Mouse (Mus musculus): Measurements from ENCODE around the gene Pxk.

The Pxk gene

GRCm38 (mm10) chr14:8158721-8159120 lies 60.7 kb downstream of the Pxk start:
- ChIA-PET CTCF (interaction anchor here in 2 of 4 experiments (0.7 to 1.6 kb wide), 3 partner anchors 35 to 194 kb away, joined by 4 to 6 read pairs (median 5); no protein-coding TSS in a partner anchor), POLR2A (interaction anchor here in 2 of 4 experiments (0.7 to 1.9 kb wide), 7 partner anchors 10 to 62 kb away, joined by 3 to 5 read pairs (median 4); no protein-coding TSS in a partner anchor)

GRCm38 (mm10) chr14:8159141-8159540 lies 61.1 kb downstream of the Pxk start:
- ChIA-PET POLR2A (interaction anchor here in 2 of 4 experiments (0.7 to 3.3 kb wide), 6 partner anchors 9 to 63 kb away, joined by 3 to 11 read pairs (median 4); partner anchors contain the start of gene Pdhb (in 1 of the 2)), CTCF (interaction anchor here in 1 of 4 experiments (0.7 to 1.7 kb wide), 3 partner anchors 36 to 67 kb away, joined by 4 to 6 read pairs (median 5); no protein-coding TSS in a partner anchor)

- POLR2A ChIA-PET: interaction anchor here (1.1 to 3.3 kb wide), 14 partner anchors 10 to 314 kb away, joined by 3 to 18 read pairs (median 6); partner anchors contain the start of gene Pdhb (in 3 of the 4)
- CTCF ChIA-PET: interaction anchor here in 3 of 4 experiments (0.6 to 1.7 kb wide), 15 partner anchors 11 to 264 kb away, joined by 3 to 9 read pairs (median 4); partner anchors contain the start of gene Pxk (in 1 of the 3)
These were observed 63.8 kb downstream of the Pxk start for GRCm38 (mm10) chr14:8161777-8162176.

- ChIA-PET POLR2A (interaction anchor here in 3 of 4 experiments (0.7 to 3.5 kb wide), 19 partner anchors 8 to 211 kb away, joined by 3 to 28 read pairs (median 4); partner anchors contain the start of genes Pdhb (in 2 of the 3) and Kctd6 (in 1 of the 3)), CTCF (interaction anchor here in 2 of 4 experiments (0.6 to 2.1 kb wide), 4 partner anchors 62 to 399 kb away, joined by 3 to 5 read pairs (median 4); no protein-coding TSS in a partner anchor)
These were observed 66.5 kb downstream of the Pxk start for GRCm38 (mm10) chr14:8164463-8164862.

- POLR2A ChIA-PET: interaction anchor here in 3 of 4 experiments (0.7 to 10.1 kb wide), 39 partner anchors 8 to 1472 kb away, joined by 3 to 152 read pairs (median 4); partner anchors contain the start of gene Kctd6 (in 3 of the 3)
- CTCF ChIA-PET: interaction anchor here in 2 of 4 experiments (0.6 to 0.7 kb wide), 3 partner anchors 81 to 175 kb away, joined by 3 to 5 read pairs (median 5); no protein-coding TSS in a partner anchor
These were observed 74.7 kb downstream of the Pxk start, which contains the start of gene Pdhb for GRCm38 (mm10) chr14:8172507-8173410. Gene Pdhb (minus strand): TSS chr14:8173025.

- POLR2A ChIA-PET: interaction anchor here in 3 of 4 experiments (0.6 to 10.1 kb wide), 32 partner anchors 9 to 1144 kb away, joined by 3 to 152 read pairs (median 4); partner anchors contain the start of genes Kctd6 (in 2 of the 3) and Gm45521 (in 1 of the 3)
- CTCF ChIA-PET: interaction anchor here in 1 of 4 experiments (0.6 kb wide), 1 partner anchor 134 kb away, joined by 12 read pairs; no protein-coding TSS in a partner anchor
These were observed 75.7 kb downstream of the Pxk start for GRCm38 (mm10) chr14:8173542-8174250.

- POLR2A ChIA-PET: interaction anchor here in 3 of 4 experiments (0.8 to 10.1 kb wide), 30 partner anchors 10 to 232 kb away, joined by 3 to 152 read pairs (median 4); partner anchors contain the start of genes Kctd6 (in 3 of the 3), Gm45521 (in 1 of the 3) and Pxk (in 1 of the 3)
These were observed 76.6 kb downstream of the Pxk start for GRCm38 (mm10) chr14:8174634-8175033.

GRCm38 (mm10) chr14:8176251-8176650 lies 78.2 kb downstream of the Pxk start:
- ChIA-PET CTCF (interaction anchor here in 1 of 4 experiments (0.6 kb wide), 1 partner anchor 38 kb away, joined by 3 read pairs; the partner anchor contains the start of gene Kctd6), POLR2A (interaction anchor here in 3 of 4 experiments (0.6 to 10.1 kb wide), 12 partner anchors 11 to 367 kb away, joined by 4 to 152 read pairs (median 9); partner anchors contain the start of gene Kctd6 (in 3 of the 3))

More at GRCm38 (mm10) chr14:8174634-8175033, 76.6 kb downstream of the Pxk start:
- CTCF ChIA-PET: no interaction called here

- ChIA-PET POLR2A (interaction anchor here in 2 of 4 experiments (0.7 to 2.9 kb wide), 11 partner anchors 9 to 39 kb away, joined by 3 to 16 read pairs (median 6); partner anchors contain the start of gene Kctd6 (in 1 of the 2)), CTCF (interaction anchor here in 2 of 4 experiments (1.4 to 1.6 kb wide), 2 partner anchors 34 to 166 kb away, joined by 4 to 6 read pairs; partner anchors contain the start of gene Kctd6 (in 1 of the 2))
These were observed 82.5 kb downstream of the Pxk start for GRCm38 (mm10) chr14:8180371-8181035.

GRCm38 (mm10) chr14:8183330-8183729 lies 85.3 kb downstream of the Pxk start:
- ChIA-PET POLR2A (no interaction called here), CTCF (interaction anchor here in 1 of 4 experiments (0.7 to 1.0 kb wide), 2 partner anchors 9 to 36 kb away, joined by 3 read pairs; no protein-coding TSS in a partner anchor)

- CTCF ChIA-PET: no interaction called here
- POLR2A ChIA-PET: no interaction called here
These were observed 88.5 kb downstream of the Pxk start for GRCm38 (mm10) chr14:8186278-8187045.

- ChIA-PET CTCF (no interaction called here), POLR2A (interaction anchor here in 1 of 4 experiments (0.9 to 1.6 kb wide), 3 partner anchors 15 to 30 kb away, joined by 3 to 8 read pairs (median 3); partner anchors contain the start of gene Pdhb)
These were observed 92.5 kb downstream of the Pxk start for GRCm38 (mm10) chr14:8190556-8190955.

GRCm38 (mm10) chr14:8191331-8191965 lies 93.4 kb downstream of the Pxk start:
- ChIA-PET POLR2A (interaction anchor here in 3 of 4 experiments (1.1 to 1.7 kb wide), 6 partner anchors 10 to 28 kb away, joined by 3 to 8 read pairs (median 4); partner anchors contain the start of gene Kctd6 (in 1 of the 3)), CTCF (no interaction called here)

- CTCF ChIA-PET: interaction anchor here in 1 of 4 experiments (0.6 to 1.0 kb wide), 2 partner anchors 9 to 27 kb away, joined by 3 read pairs; no protein-coding TSS in a partner anchor
- POLR2A ChIA-PET: interaction anchor here in 3 of 4 experiments (0.8 to 1.7 kb wide), 8 partner anchors 9 to 26 kb away, joined by 3 to 6 read pairs (median 4); partner anchors contain the start of genes Kctd6 (in 1 of the 3) and Pdhb (in 1 of the 3)
These were observed 94.7 kb downstream of the Pxk start for GRCm38 (mm10) chr14:8192727-8193126.

- POLR2A ChIA-PET: interaction anchor here in 1 of 4 experiments (0.9 kb wide), 1 partner anchor 12 kb away, joined by 3 read pairs; no protein-coding TSS in a partner anchor
- CTCF ChIA-PET: no interaction called here
These were observed 102.8 kb downstream of the Pxk start for GRCm38 (mm10) chr14:8200769-8201168.

Measured in embryonic stem cell, embryonic (primary cell).